Mouse (Mus musculus): ENCODE measurements around the gene Plekha1.
A peak's percentile ranks its signal among the peaks of the same experiment; 100 is the strongest.

DNA sequence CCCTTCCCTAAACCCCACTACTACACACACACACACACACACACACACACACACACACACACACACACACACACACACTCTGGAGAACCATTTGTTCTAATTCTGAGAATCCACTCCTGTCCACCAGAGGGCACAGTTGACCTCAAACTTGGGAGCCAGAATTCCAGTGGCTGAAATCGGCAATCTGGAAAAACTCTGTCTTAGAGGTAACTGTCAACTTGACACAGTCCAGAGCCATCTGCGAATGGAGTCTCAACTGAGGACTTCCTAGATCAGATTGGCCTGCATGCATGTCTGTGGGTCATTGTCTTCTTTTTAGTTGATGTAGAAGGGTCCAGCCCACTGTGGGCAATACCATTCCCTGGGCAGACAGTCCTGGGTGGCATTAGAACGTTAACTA lies 38.1 kb upstream of the Plekha1 start:
- TF ChIP-seq MYOD1 (IDR thresholded peaks at IDR 0.05; ENCODE audit: control insufficient read depth, insufficient read length, low read depth): no peak
- TF ChIP-seq MAX (IDR thresholded peaks at IDR 0.05): no peak
- TF ChIP-seq CTCF (IDR thresholded peaks at IDR 0.05; ENCODE audit: control insufficient read depth, insufficient read depth, insufficient read length): peak; percentile 7
- no peak for TF ChIP-seq USF1 (IDR thresholded peaks at IDR 0.05; ENCODE audit: low read depth)

Data from C2C12 (cell line).